Mouse (Mus musculus) heart, adult 18-20 months (tissue): ENCODE data around the gene Smc2. TPM values are rescaled to one million over a fixed set of nuclear protein-coding genes. Genes with fewer than 3 reads are reported as not detected.
"Not testable (repeated sequence)": the region's sequence is repeated elsewhere in the genome, so short reads cannot be mapped to it uniquely, and the experiment has no call there.

Experiments
- DNase-seq, 2 experiments: peaks; one replicate each; pipeline ENCODE4 v3.0.0; 2021 to 2022; ENCODE audit warnings: mixed read lengths in 1 of 2
- long read RNA-seq, 2 experiments: library from polyadenylated mRNA; stranded (forward); transcript quantifications; one replicate each; pipeline ENCODE4 v2.0.0; 2021
- total RNA-seq, 2 experiments: library from RNA; stranded (reverse); gene quantifications; 2 replicates each; pipeline ENCODE4 v1.2.3; 2021

Smc2 gene
- 1 to 10 TPM; 2.0 to 4.0 TPM for total RNA-seq
- long read RNA-seq, experiment 1, result 0 reads
- long read RNA-seq, experiment 2, full-length matches to known transcripts, result 1 of 1 reads
- long read RNA-seq, experiment 2, partial matches to known transcripts, result 0 of 1 reads
- long read RNA-seq, experiment 2, other reads (novel, unspliced or antisense), result 0 of 1 reads

- peak; percentile 95 to 97 for DNase-seq
Measured at GRCm38 (mm10) chr4:52438886-52439664, at the start of gene Smc2. Gene Smc2 (plus strand): TSS chr4:52439243.

GRCm38 (mm10) chr4:52411587-52411986, 27.5 kb upstream of the Smc2 start:
- DNase-seq, result no peak

- DNase-seq, result no peak
Measured at GRCm38 (mm10) chr4:52423653-52424052, 15.4 kb upstream of the Smc2 start.

GRCm38 (mm10) chr4:52429310-52430198, 9.5 kb upstream of the Smc2 start:
- no peak for DNase-seq

GRCm38 (mm10) chr4:52435551-52435950, 3.5 kb upstream of the Smc2 start:
- DNase-seq, result not testable (repeated sequence)

GRCm38 (mm10) chr4:52438371-52438885, 615 bp upstream of the Smc2 start:
- no peak for DNase-seq

GRCm38 (mm10) chr4:52459726-52460125, 20.7 kb downstream of the Smc2 start:
- no peak for DNase-seq

- DNase-seq, result no peak
Measured at GRCm38 (mm10) chr4:52461321-52461720, 22.3 kb downstream of the Smc2 start.

GRCm38 (mm10) chr4:52473431-52473830, 34.4 kb downstream of the Smc2 start:
- DNase-seq, result no peak

GRCm38 (mm10) chr4:52487486-52487885, 48.4 kb downstream of the Smc2 start:
- DNase-seq, result no peak

GRCm38 (mm10) chr4:52497144-52497543, 58.1 kb downstream of the Smc2 start, which contains the start of gene Vma21-ps:
Gene Vma21-ps (minus strand): TSS chr4:52497244.
- not testable (repeated sequence) for DNase-seq

- no peak for DNase-seq
Measured at GRCm38 (mm10) chr4:52517580-52517979, 78.5 kb downstream of the Smc2 start.

- no peak for DNase-seq
Measured at GRCm38 (mm10) chr4:52519301-52519700, 80.3 kb downstream of the Smc2 start.

GRCm38 (mm10) chr4:52526464-52526863, 87.4 kb downstream of the Smc2 start:
- DNase-seq, result no peak

GRCm38 (mm10) chr4:52530636-52531035, 91.6 kb downstream of the Smc2 start:
- DNase-seq, result no peak

Other genes with a start within 250 kb of the Smc2 start
- not detected for gene Vma21-ps, start 58.0 kb downstream of the Smc2 start, total RNA-seq
- gene Toporsl, start 157.0 kb downstream of the Smc2 start, total RNA-seq, result not detected